Mouse (Mus musculus) limb, embryonic 10.5 days (tissue): ENCODE data around the gene Megf11. TPM values are rescaled to one million over a fixed set of nuclear protein-coding genes. Genes with fewer than 3 reads are reported as not detected.
A peak's percentile ranks its signal among the peaks of the same experiment; 100 is the strongest.

Experiments
- DNase-seq: peaks from one replicate; pipeline ENCODE4 v3.0.0-alpha.2; 2017; ENCODE audit warnings: low spot score
- H3K27ac ChIP-seq: fragments of 300-500 bp; sonication (generic); 2 replicates; pipeline ENCODE4 v1.5.1; 2016; ENCODE audit warnings: mild to moderate bottlenecking
- H3K27me3 ChIP-seq: fragments of 300-500 bp; sonication (generic); 2 replicates; pipeline ENCODE4 v1.6.1; 2016; ENCODE audit warnings: low read depth, mild to moderate bottlenecking; ENCODE audit not compliant: poor library complexity, severe bottlenecking
- H3K36me3 ChIP-seq: fragments of 300-500 bp; sonication (generic); 2 replicates; pipeline ENCODE4 v1.6.1; 2016; ENCODE audit warnings: mild to moderate bottlenecking, moderate library complexity
- H3K4me1 ChIP-seq: fragments of 300-500 bp; sonication (generic); 2 replicates; pipeline ENCODE4 v1.6.1; 2016
- H3K4me3 ChIP-seq: fragments of 300-500 bp; sonication (generic); 2 replicates; pipeline ENCODE4 v1.5.1; 2016; ENCODE audit warnings: mild to moderate bottlenecking, moderate library complexity
- H3K9me3 ChIP-seq: fragments of 300-500 bp; sonication (generic); replicated peaks from 2 replicates; pipeline ENCODE4 v1.6.1; 2016; ENCODE audit warnings: mild to moderate bottlenecking
- WGBS: fragments of 180-500 bp; shearing (Covaris S2); methylation state at CpG from one replicate; pipeline ENCODE4 v1.1.7; 2016; 5-methylcytosine and 5-hydroxymethylcytosine counted together
- polyA plus RNA-seq: library from polyadenylated mRNA; unstranded; fragments of >200 nt; fragmentation: Nextera tagmentation; extraction: Ambion mirVana; gene quantifications from 2 replicates; pipeline ENCODE4 v1.2.1, GENCODE M21; 2016

Megf11 gene
- polyA plus RNA-seq, 1 experiment from 2014 or later = 1.7 TPM

DNA sequence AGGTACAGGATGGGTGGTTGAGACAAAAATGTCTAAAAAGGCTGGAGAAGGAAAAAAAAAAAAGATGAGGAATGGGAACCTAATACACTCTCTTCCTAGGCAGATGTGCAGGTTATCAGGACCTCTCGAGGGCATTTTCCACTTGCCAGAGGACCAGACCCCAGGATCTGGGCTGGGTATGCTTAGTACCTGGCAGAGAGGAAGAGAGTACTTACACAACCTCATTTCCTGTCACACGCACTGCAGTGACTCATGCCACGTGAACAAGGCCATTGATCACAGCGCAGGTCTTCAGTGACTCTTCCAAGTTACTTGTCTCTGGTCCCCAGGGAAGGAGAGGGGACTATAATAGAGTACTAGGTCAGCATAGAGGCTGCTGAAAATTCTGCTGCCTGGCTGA, 152.4 kb downstream of the Megf11 start:
- H3K27ac ChIP-seq = no peak overlapping the region
- 75% methylated on average over 4 of the region's 4 CpGs for WGBS
- H3K36me3 ChIP-seq = no peaks in the 10 kb centered on the region
- H3K27me3 ChIP-seq = peaks cover 37% of the 10 kb centered on the region
- no peak for DNase-seq
- no peak overlapping the region for H3K4me3 ChIP-seq
- H3K4me1 ChIP-seq = peaks cover 22% of the 10 kb centered on the region
- H3K9me3 ChIP-seq = no peaks in the 10 kb centered on the region

DNA sequence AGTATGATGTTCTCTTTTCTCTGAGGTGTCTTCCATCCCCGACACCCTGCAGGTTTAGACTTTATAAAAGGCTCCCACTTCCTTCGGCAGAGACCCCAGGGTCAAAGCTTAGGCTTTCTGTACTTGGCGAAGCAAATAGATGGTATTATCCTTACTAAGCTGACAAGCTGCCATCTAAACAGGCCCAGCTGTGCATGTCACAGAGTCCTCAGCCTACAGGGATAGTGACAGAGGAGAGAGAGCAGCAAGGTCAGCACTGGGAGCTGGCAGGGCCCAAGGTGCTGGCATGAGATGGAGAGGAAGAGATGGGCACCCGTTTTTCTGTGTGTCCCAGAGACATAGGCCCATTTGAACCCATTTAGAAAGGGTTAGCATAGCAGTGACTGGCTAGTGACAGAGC, 156.8 kb downstream of the Megf11 start:
- Histone ChIP-seq H3K27ac (no peak overlapping the region), H3K4me3 (no peak overlapping the region), H3K9me3 (no peaks in the 10 kb centered on the region), H3K4me1 (peaks cover 8% of the 10 kb centered on the region), H3K27me3 (peaks cover 26% of the 10 kb centered on the region; the same call in 1 of the 2 replicates), H3K36me3 (no peaks in the 10 kb centered on the region)
- no peak for DNase-seq
- 80% methylated on average over 4 of the region's 4 CpGs for WGBS

- 40% methylated on average over 7 of the region's 7 CpGs for WGBS
- DNase-seq = no peak
Observed at GRCm38 (mm10) chr9:64543125-64543524, 157.7 kb downstream of the Megf11 start.

GRCm38 (mm10) chr9:64546344-64546991, 161.0 kb downstream of the Megf11 start:
- no peaks in the 10 kb centered on the region for H3K36me3 ChIP-seq
- DNase-seq = no peak
- H3K4me1 ChIP-seq = peaks cover 19% of the 10 kb centered on the region
- H3K27ac ChIP-seq = 0 out of 2 replicates have a peak overlapping the region, but pooled peaks have one; percentile 10
- H3K9me3 ChIP-seq = no peaks in the 10 kb centered on the region
- WGBS = 77% methylated on average over 7 of the region's 7 CpGs
- peaks cover 21% of the 10 kb centered on the region; the same call in 1 of the 2 replicates for H3K27me3 ChIP-seq
- H3K4me3 ChIP-seq = no peak overlapping the region

More at GRCm38 (mm10) chr9:64543125-64543524, 157.7 kb downstream of the Megf11 start:
- no peaks in the 10 kb centered on the region for H3K9me3 ChIP-seq
- H3K27me3 ChIP-seq = peaks cover 21% of the 10 kb centered on the region; the same call in 1 of the 2 replicates
- no peaks in the 10 kb centered on the region for H3K36me3 ChIP-seq
- H3K4me3 ChIP-seq = no peak overlapping the region
- H3K27ac ChIP-seq = no peak overlapping the region
- H3K4me1 ChIP-seq = peaks cover 8% of the 10 kb centered on the region

DNA sequence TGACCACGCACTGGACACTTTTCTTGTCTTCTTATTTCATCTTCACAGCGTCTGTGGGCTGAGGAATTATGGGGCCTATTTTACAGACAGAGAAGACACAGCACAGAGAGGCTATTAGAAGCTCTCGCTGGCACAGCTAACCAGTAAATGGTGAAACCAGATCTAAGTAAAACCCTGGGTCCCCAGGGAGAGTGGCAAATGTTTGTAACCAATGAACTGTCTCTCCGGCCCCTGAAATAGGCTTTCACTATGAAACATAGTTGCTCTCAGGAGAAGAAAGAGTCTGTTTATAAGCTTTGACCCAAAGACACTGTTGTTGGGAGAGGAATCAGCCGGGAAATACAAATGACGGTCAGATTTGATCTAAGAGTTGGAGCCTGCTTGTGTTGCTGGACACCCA, 162.9 kb downstream of the Megf11 start:
- Histone ChIP-seq H3K27ac (no peak overlapping the region), H3K4me3 (no peak overlapping the region), H3K36me3 (no peaks in the 10 kb centered on the region), H3K27me3 (peaks cover 6% of the 10 kb centered on the region; the same call in 1 of the 2 replicates), H3K9me3 (no peaks in the 10 kb centered on the region), H3K4me1 (peaks cover 18% of the 10 kb centered on the region)
- 82% methylated on average over 6 of the region's 6 CpGs for WGBS
- no peak for DNase-seq

DNA sequence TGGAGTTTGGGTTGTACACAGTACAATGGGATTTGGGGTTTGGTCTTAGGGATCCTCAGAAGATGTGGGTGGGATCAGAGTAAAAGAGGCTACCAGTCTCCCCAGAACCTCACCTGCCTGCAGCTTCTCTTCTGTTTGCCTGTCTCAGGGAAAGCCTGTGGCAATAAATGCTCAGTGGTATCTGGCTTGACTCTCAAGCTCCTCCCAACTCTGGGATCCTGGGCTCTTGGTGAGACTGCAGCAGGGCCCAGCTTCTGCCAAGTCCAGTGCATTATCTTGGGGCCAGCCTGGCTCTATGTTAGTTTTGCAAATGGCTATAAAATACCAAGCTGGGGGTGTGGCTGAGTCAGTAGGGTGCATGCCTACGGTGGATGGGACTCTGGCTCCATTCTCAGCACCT, 165.9 kb downstream of the Megf11 start:
- Histone ChIP-seq H3K27ac (no peak overlapping the region), H3K4me3 (no peak overlapping the region), H3K36me3 (no peaks in the 10 kb centered on the region), H3K9me3 (no peaks in the 10 kb centered on the region), H3K4me1 (peaks cover 15% of the 10 kb centered on the region), H3K27me3 (peaks cover 16% of the 10 kb centered on the region)
- 93% methylated on average over 1 of the region's 1 CpGs for WGBS
- DNase-seq = no peak

DNA sequence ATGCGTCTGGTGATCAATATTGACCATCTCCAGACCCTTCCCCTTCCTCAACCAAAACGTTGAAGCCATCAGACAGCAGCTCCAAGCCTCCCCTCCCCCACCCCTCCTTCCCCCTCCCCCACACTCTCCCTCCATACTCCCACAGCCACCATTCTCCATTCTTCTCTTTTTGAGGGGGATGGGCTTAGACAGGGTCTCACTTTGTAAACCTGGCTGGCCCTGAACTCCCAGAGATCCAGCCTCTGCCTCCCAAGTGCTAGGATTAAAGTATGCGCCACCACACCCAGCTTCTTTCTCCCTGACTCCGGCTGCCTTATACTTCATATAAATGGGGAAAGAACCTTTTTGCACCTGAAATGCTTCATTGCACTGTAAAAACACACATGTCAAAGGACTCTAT, 166.6 kb downstream of the Megf11 start:
- Histone ChIP-seq H3K27ac (no peak overlapping the region), H3K9me3 (no peaks in the 10 kb centered on the region), H3K36me3 (no peaks in the 10 kb centered on the region), H3K4me1 (peaks cover 15% of the 10 kb centered on the region), H3K27me3 (peaks cover 17% of the 10 kb centered on the region), H3K4me3 (no peak overlapping the region)
- DNase-seq = no peak
- WGBS = 71% methylated on average over 4 of the region's 4 CpGs

DNA sequence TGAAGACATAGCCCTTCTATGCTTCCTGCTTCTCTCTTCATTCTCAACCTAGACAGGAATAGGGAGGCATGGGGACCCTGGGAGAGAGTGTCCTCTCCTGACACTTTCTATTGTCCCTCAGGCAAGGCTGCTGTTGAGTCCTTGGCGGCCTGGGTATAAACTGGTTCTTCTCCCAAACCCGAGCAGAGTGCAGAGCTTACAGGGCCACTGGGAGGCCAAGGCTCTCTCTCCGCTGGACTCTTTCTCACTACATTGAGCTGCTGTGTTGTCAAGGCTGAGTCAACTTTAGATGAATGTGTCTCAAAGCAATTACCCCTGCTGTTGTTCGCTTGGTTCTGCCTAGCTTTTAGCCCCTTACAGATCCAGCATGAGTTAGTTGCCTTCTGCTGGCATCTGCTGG, 168.0 kb downstream of the Megf11 start:
- Histone ChIP-seq H3K36me3 (no peaks in the 10 kb centered on the region), H3K27ac (no peak overlapping the region), H3K9me3 (no peaks in the 10 kb centered on the region), H3K4me1 (peaks cover 15% of the 10 kb centered on the region), H3K27me3 (peaks cover 17% of the 10 kb centered on the region), H3K4me3 (no peak overlapping the region)
- 77% methylated on average over 4 of the region's 4 CpGs for WGBS
- no peak for DNase-seq

DNA sequence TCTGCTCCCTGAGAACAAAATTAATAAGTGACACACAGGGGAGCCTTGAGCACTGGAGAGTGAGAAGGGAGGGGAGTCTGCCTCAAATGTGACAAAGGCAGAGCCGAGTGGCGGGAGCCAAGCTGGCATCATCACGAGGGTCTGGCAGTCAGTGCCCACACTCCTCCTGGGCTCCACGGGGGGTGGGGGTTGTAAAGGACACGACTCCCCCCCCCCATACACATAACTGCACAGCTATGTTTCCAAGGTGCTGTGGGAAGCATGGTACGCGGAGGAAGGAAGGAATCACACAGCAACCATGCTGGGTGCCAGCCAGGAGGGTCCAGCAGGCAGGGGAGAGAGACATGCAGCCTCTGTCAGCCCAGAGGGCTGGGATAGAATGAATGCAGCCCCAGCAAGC, 170.2 kb downstream of the Megf11 start:
- Histone ChIP-seq H3K4me3 (no peak overlapping the region), H3K27me3 (peaks cover 17% of the 10 kb centered on the region), H3K36me3 (no peaks in the 10 kb centered on the region), H3K4me1 (peaks cover 10% of the 10 kb centered on the region), H3K27ac (no peak overlapping the region), H3K9me3 (no peaks in the 10 kb centered on the region)
- no peak for DNase-seq
- 78% methylated on average over 7 of the region's 7 CpGs for WGBS

GRCm38 (mm10) chr9:64557110-64557745, 171.8 kb downstream of the Megf11 start:
- 83% methylated on average over 11 of the region's 11 CpGs for WGBS
- no peak for DNase-seq

DNA sequence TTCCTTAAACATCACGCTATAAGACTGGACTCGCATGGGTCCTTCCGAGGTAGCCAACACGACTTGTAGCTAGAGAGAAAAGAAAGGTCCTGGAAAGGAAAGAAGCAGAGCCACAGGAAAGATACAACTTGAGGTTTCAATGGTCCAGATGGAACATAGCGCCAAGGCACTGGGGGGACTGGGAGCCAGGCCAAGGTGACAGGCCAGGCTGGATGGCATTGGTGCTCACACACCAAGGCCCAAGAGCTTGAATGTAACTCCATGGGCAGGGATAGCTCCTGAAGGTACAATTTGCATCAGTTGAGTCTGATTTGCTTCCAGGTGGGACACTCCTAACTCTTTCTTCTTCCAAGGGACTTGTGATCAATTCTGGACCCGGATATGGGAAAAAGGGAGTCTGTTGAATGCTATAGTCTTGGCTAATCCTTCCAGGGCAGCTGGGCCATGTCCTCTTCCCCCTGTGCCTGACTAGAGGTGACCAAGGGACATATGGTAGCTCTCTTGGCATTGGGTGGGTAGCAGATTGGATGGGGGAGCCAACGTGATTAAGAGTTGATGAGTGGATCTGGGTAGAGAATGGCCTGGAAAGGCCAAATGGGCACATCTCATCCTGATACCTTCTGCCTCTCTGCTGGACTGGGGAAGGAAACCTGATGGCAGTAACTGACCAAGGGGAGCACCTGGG, 172.6 kb downstream of the Megf11 start:
- Histone ChIP-seq H3K4me1 (peaks cover 13% of the 10 kb centered on the region), H3K36me3 (no peaks in the 10 kb centered on the region), H3K9me3 (no peaks in the 10 kb centered on the region), H3K27me3 (peaks cover 17% of the 10 kb centered on the region), H3K4me3 (no peak overlapping the region), H3K27ac (no peak overlapping the region)
- 94% methylated on average over 7 of the region's 7 CpGs for WGBS
- no peak for DNase-seq

More at GRCm38 (mm10) chr9:64557110-64557745, 171.8 kb downstream of the Megf11 start:
- Histone ChIP-seq H3K9me3 (no peaks in the 10 kb centered on the region), H3K36me3 (no peaks in the 10 kb centered on the region), H3K27ac (no peak overlapping the region), H3K4me1 (peaks cover 9% of the 10 kb centered on the region), H3K4me3 (no peak overlapping the region), H3K27me3 (peaks cover 17% of the 10 kb centered on the region)

DNA sequence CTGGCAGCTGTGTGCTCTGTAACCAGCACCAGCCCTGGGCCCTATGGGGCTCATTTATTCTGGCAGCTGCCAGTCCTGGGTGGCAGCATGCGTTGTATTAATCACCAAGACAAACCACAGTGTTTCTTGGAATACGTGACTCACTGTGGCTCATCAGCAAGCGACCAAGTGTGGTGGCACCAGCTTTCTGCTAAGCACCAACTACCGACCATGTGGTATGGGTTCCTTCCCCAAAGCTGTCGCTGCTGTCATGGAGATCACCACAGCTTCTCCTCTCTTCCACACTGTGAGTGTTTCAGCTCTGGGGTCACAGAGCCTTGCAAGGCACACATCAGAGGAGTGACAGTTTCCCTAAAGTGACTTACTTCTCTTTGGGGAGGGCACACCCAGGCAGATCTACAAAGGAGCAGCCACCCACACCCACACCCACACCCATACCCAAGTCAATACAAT, 178.9 kb downstream of the Megf11 start:
- WGBS = 73% methylated on average over 5 of the region's 5 CpGs
- no peaks in the 10 kb centered on the region for H3K36me3 ChIP-seq
- no peak overlapping the region for H3K27ac ChIP-seq
- DNase-seq = no peak
- H3K4me3 ChIP-seq = no peak overlapping the region
- H3K4me1 ChIP-seq = peaks cover 58% of the 10 kb centered on the region
- no peaks in the 10 kb centered on the region; the same call in 1 of the 2 replicates for H3K9me3 ChIP-seq
- H3K27me3 ChIP-seq = 0 out of 2 replicates have a peak, but pooled peaks cover 9% of the 10 kb centered on the region

DNA sequence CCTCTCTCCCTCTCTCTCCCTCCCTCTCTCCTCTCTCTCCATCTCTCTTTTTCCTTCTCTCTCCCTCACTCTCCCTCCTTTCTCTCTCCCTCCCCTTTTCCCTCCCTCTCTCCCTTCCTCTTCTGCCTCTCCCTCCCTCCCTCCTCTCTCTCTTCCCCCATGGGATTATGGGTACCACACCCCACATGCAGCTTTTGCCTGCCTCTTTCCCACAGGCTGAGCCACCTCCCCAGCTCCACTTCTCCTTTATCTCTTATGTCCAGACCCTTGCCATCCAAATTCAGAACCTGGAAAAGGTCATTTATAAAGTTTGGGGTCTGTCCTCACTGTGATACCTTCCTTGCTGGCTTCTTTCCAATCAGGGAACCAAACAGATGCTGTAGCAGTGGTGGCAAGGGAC, 180.5 kb downstream of the Megf11 start:
- Histone ChIP-seq H3K4me3 (no peak overlapping the region), H3K4me1 (peaks cover 62% of the 10 kb centered on the region), H3K27ac (peak overlapping the region; percentile 38; the same call in 1 of the 2 replicates), H3K27me3 (0 out of 2 replicates have a peak, but pooled peaks cover 9% of the 10 kb centered on the region), H3K36me3 (no peaks in the 10 kb centered on the region), H3K9me3 (no peaks in the 10 kb centered on the region; the same call in 1 of the 2 replicates)
- no peak for DNase-seq
